Mouse (Mus musculus) midbrain, postnatal 0 days (tissue): Measurements from ENCODE around the gene Gm49403. TPM values are rescaled to one million over a fixed set of nuclear protein-coding genes. Genes with fewer than 3 reads are reported as not detected.
A peak's percentile ranks its signal among the peaks of the same experiment; 100 is the strongest.

ENCODE experiments used
- ATAC-seq: fragments of 200-750 bp; cut with Nextera tagmentation; 2 replicates; pipeline ENCODE4 v1.8.0; 2017; ENCODE audit warnings: moderate number of reproducible peaks, mild to moderate bottlenecking, moderate TSS enrichment, moderate library complexity; ENCODE audit not compliant: low FRiP score
- DNase-seq: peaks from one replicate; pipeline ENCODE4 v3.0.0-alpha.2; 2015; ENCODE audit warnings: low spot score
- H3K27ac ChIP-seq: fragments of 300-500 bp; sonication (generic); 2 replicates; pipeline ENCODE4 v1.5.1; 2014; ENCODE audit warnings: low read depth, mild to moderate bottlenecking, low read length, mixed read lengths
- H3K27me3 ChIP-seq: fragments of 300-500 bp; sonication (generic); 2 replicates; pipeline ENCODE4 v1.6.1; 2014; ENCODE audit warnings: low read length, control low read depth, mixed read lengths; ENCODE audit not compliant: insufficient read depth
- H3K36me3 ChIP-seq: fragments of 300-500 bp; sonication (generic); 2 replicates; pipeline ENCODE4 v1.6.1; 2014; ENCODE audit warnings: low read length, control low read depth, mixed read lengths; ENCODE audit not compliant: insufficient read depth
- H3K4me1 ChIP-seq: fragments of 300-500 bp; sonication (generic); 2 replicates; pipeline ENCODE4 v1.6.1; 2014; ENCODE audit warnings: mild to moderate bottlenecking, control low read depth, antibody characterized with exemption, low read length, mixed read lengths; ENCODE audit not compliant: insufficient read depth
- H3K4me2 ChIP-seq: fragments of 300-500 bp; sonication (generic); 2 replicates; pipeline ENCODE4 v1.6.1; 2014; ENCODE audit warnings: low read depth, mild to moderate bottlenecking, low read length, mixed read lengths; ENCODE audit not compliant: poor library complexity, severe bottlenecking
- H3K4me3 ChIP-seq: fragments of 300-500 bp; sonication (generic); 2 replicates; pipeline ENCODE4 v1.5.1; 2014; ENCODE audit warnings: low read depth, mild to moderate bottlenecking, low read length, moderate library complexity
- H3K9ac ChIP-seq: fragments of 300-500 bp; sonication (generic); replicated peaks from 2 replicates; pipeline ENCODE4 v1.6.1; 2014; ENCODE audit warnings: mild to moderate bottlenecking, low read length, moderate library complexity, mixed read lengths; ENCODE audit not compliant: poor library complexity, severe bottlenecking
- H3K9me3 ChIP-seq: fragments of 300-500 bp; sonication (generic); 2 replicates; pipeline ENCODE4 v1.6.1; 2016; ENCODE audit warnings: low read length, control low read depth
- CTCF ChIP-seq: IDR thresholded peaks from 2 replicates; pipeline ENCODE4 v1.5.1; 2016; ENCODE audit warnings: antibody characterized with exemption, mild to moderate bottlenecking
- WGBS: fragments of 180-500 bp; shearing (Covaris S2); extraction: QIAGEN DNeasy Blood & Tissue Kit; methylation state at CpG from one replicate; pipeline ENCODE4 v1.1.7; 2014; 5-methylcytosine and 5-hydroxymethylcytosine counted together
- polyA plus RNA-seq: library from polyadenylated mRNA; unstranded; fragments of >200 nt; fragmentation: Nextera tagmentation; extraction: Ambion mirVana; gene quantifications from 2 replicates; pipeline ENCODE4 v1.2.1, GENCODE M21; 2015
- total RNA-seq: library from RNA; depleted of rRNA; stranded (reverse); fragments of >200 nt; gene quantifications from 2 replicates; pipeline ENCODE4 v1.2.3, GENCODE M21; 2014

The Gm49403 gene
- total and polyA plus RNA-seq, 2 experiments from 2014 or later, result not detected

- DNase-seq (peak; percentile 64), ATAC-seq (peak; percentile 53; the same call in 1 of the 2 replicates)
- H3K36me3 ChIP-seq, result peaks cover 31% of the 10 kb centered on the region
- H3K9ac ChIP-seq, result no peak within 1 kb of the TSS
- no peak within 1 kb of the TSS for H3K4me3 ChIP-seq
- H3K27me3 ChIP-seq, result no peaks in the 10 kb centered on the region
- H3K27ac ChIP-seq, result no peak within 1 kb of the TSS
- TF ChIP-seq CTCF, result peak; percentile 8; the same call in 1 of the 2 replicates
- WGBS, result 34% methylated on average over 7 of the region's 7 CpGs
- H3K9me3 ChIP-seq, result no peaks in the 10 kb centered on the region
- H3K4me1 ChIP-seq, result no peaks in the 10 kb centered on the region
- no peak within 1 kb of the TSS for H3K4me2 ChIP-seq
Observed at GRCm38 (mm10) chr19:8850402-8850901, 33.3 kb upstream of the Gm49403 start, which contains the start of gene Lrrn4cl. Gene Lrrn4cl (plus strand): TSS chr19:8850768.

- no peak overlapping the region for H3K9ac ChIP-seq
- no peak for ATAC-seq
- WGBS, result 50% methylated on average over 7 of the region's 7 CpGs
Observed at GRCm38 (mm10) chr19:8851639-8852038, 32.1 kb upstream of the Gm49403 start.

GRCm38 (mm10) chr19:8852236-8852928, 31.3 kb upstream of the Gm49403 start:
- Histone ChIP-seq H3K4me2 (no peak overlapping the region), H3K27me3 (no peaks in the 10 kb centered on the region), H3K4me3 (no peak overlapping the region), H3K36me3 (peaks cover 12% of the 10 kb centered on the region), H3K9ac (no peak overlapping the region), H3K27ac (no peak overlapping the region), H3K4me1 (no peaks in the 10 kb centered on the region), H3K9me3 (no peaks in the 10 kb centered on the region)
- 68% methylated on average over 10 of the region's 10 CpGs for WGBS
- DNase-seq (no peak), ATAC-seq (no peak)
- TF ChIP-seq CTCF, result no peak

More at GRCm38 (mm10) chr19:8851639-8852038, 32.1 kb upstream of the Gm49403 start:
- H3K4me2 ChIP-seq, result no peak overlapping the region
- no peak overlapping the region for H3K27ac ChIP-seq
- H3K9me3 ChIP-seq, result no peaks in the 10 kb centered on the region
- no peak for TF ChIP-seq CTCF
- H3K4me3 ChIP-seq, result no peak overlapping the region
- DNase-seq, result no peak
- H3K27me3 ChIP-seq, result no peaks in the 10 kb centered on the region
- no peaks in the 10 kb centered on the region for H3K4me1 ChIP-seq
- peaks cover 20% of the 10 kb centered on the region for H3K36me3 ChIP-seq

- H3K4me1 ChIP-seq, result no peaks in the 10 kb centered on the region
- no peak for TF ChIP-seq CTCF
- H3K9me3 ChIP-seq, result no peaks in the 10 kb centered on the region
- ATAC-seq, result no peak
- H3K4me3 ChIP-seq, result no peak overlapping the region
- no peak overlapping the region for H3K4me2 ChIP-seq
- no peak for DNase-seq
- H3K9ac ChIP-seq, result no peak overlapping the region
- WGBS, result 84% methylated on average over 3 of the region's 3 CpGs
- peaks cover 7% of the 10 kb centered on the region for H3K36me3 ChIP-seq
- no peaks in the 10 kb centered on the region for H3K27me3 ChIP-seq
- H3K27ac ChIP-seq, result no peak overlapping the region
Observed at GRCm38 (mm10) chr19:8853117-8853516, 30.6 kb upstream of the Gm49403 start.

GRCm38 (mm10) chr19:8857689-8858088, 26.0 kb upstream of the Gm49403 start:
- H3K4me2 ChIP-seq, result no peak overlapping the region
- H3K9me3 ChIP-seq, result no peaks in the 10 kb centered on the region
- ATAC-seq (no peak), DNase-seq (peak; percentile 42)
- H3K9ac ChIP-seq, result no peak overlapping the region
- no peaks in the 10 kb centered on the region for H3K27me3 ChIP-seq
- 44% methylated on average over 4 of the region's 4 CpGs for WGBS
- H3K36me3 ChIP-seq, result no peaks in the 10 kb centered on the region
- no peak overlapping the region for H3K27ac ChIP-seq
- no peak overlapping the region for H3K4me3 ChIP-seq
- peak; percentile 70 for TF ChIP-seq CTCF
- H3K4me1 ChIP-seq, result no peaks in the 10 kb centered on the region

GRCm38 (mm10) chr19:8859018-8859417, 24.7 kb upstream of the Gm49403 start:
- peak; percentile 57 for TF ChIP-seq CTCF
- Histone ChIP-seq H3K9me3 (no peaks in the 10 kb centered on the region), H3K36me3 (no peaks in the 10 kb centered on the region), H3K4me2 (no peak overlapping the region), H3K27me3 (no peaks in the 10 kb centered on the region), H3K9ac (no peak overlapping the region), H3K27ac (no peak overlapping the region), H3K4me1 (no peaks in the 10 kb centered on the region), H3K4me3 (no peak overlapping the region)
- DNase-seq (no peak), ATAC-seq (no peak)
- WGBS, result 11% methylated on average over 1 of the region's 1 CpGs
